Mouse (Mus musculus) heart, postnatal 0 days (tissue): ENCODE results near the gene Mmgt2.

ENCODE experiments used
- CTCF ChIP-seq: IDR thresholded peaks from 2 replicates; pipeline ENCODE4 v1.5.1; 2016; ENCODE audit warnings: antibody characterized with exemption, control low read depth, low read depth
- EP300 ChIP-seq: IDR thresholded peaks from 2 replicates; pipeline ENCODE4 v1.6.1; 2016; ENCODE audit warnings: antibody characterized with exemption, low read depth

- no peak for TF ChIP-seq CTCF
- no peak for TF ChIP-seq EP300
These were observed 38.2 kb upstream of the Mmgt2 start for GRCm38 (mm10) chr11:62610304-62610703.
